Mouse (Mus musculus) olfactory bulb, adult 2 months (tissue): ENCODE results near the gene Coro7. TPM values are rescaled to one million over a fixed set of nuclear protein-coding genes. Genes with fewer than 3 reads are reported as not detected.

Source experiments
- H3K27ac ChIP-seq: fragments of 200-500 bp; 2 replicates; pipeline ENCODE4 v1.5.1; 2012; ENCODE audit warnings: low read depth, low read length; ENCODE audit not compliant: insufficient read depth
- H3K4me1 ChIP-seq: fragments of 200-500 bp; 2 replicates; pipeline ENCODE4 v1.6.1; 2012; ENCODE audit warnings: low read length; ENCODE audit not compliant: control insufficient read depth, insufficient read depth
- H3K4me3 ChIP-seq: fragments of 200-500 bp; 2 replicates; pipeline ENCODE4 v1.5.1; 2012; ENCODE audit warnings: mild to moderate bottlenecking, low read depth, low read length, moderate library complexity; ENCODE audit not compliant: insufficient read depth
- CTCF ChIP-seq: fragments of 200-500 bp; IDR thresholded peaks from 2 replicates; pipeline ENCODE4 v1.5.1; 2012; ENCODE audit warnings: low read depth, mild to moderate bottlenecking, low read length, moderate library complexity; ENCODE audit not compliant: insufficient read depth
- POLR2A ChIP-seq: fragments of 200-500 bp; IDR thresholded peaks from 2 replicates; pipeline ENCODE4 v1.6.1; 2012; ENCODE audit warnings: mild to moderate bottlenecking, low read depth, low read length, moderate library complexity; ENCODE audit not compliant: insufficient read depth
- WGBS: fragments of 180-500 bp; shearing (Covaris S2); methylation state at CpG from one replicate; pipeline ENCODE4 v1.1.7; 2018; 5-methylcytosine and 5-hydroxymethylcytosine counted together
- polyA plus RNA-seq: library from polyadenylated mRNA; stranded (reverse); fragments of >200 nt; gene quantifications from 2 replicates; pipeline ENCODE4 v1.2.4, GENCODE M21; 2012; ENCODE audit warnings: low replicate concordance; ENCODE audit not compliant: missing spikeins, insufficient read depth, insufficient read length

Coro7 gene
- polyA plus RNA-seq, 1 experiment = not detected

DNA sequence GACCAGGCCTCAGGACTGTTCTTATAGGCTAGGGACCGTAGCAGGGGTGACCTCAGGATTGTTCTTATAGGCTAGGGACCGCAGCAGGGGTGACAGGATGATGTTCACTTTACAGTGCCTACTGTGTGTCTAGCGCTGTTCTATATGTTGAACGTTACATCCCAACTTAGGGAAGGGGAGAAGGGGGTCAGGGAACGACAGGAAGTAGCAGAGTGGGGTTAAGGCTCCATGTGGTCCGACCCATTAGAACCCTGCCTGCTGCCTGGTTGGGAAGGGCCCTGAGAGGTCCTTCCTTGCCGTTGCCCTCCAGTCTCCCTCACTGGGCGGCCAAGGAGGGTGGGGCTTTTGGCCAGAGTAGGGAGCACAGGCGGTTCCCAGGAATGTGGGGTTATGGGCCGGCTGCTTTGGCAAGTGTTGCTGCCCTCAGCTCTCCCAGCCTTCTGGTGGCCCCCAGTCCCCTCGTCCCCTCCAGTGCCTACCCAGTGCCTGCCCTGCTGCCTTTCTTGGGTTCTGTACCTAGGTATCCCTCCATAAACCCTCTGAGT lies 75.2 kb downstream of the Coro7 start:
- Histone ChIP-seq H3K4me1 (peaks cover 32% of the 10 kb centered on the region), H3K4me3 (no peak overlapping the region)
- WGBS = 74% methylated on average over 11 of the region's 11 CpGs

GRCm38 (mm10) chr16:4603453-4603837 lies 76.1 kb downstream of the Coro7 start:
- H3K4me1 ChIP-seq = peaks cover 41% of the 10 kb centered on the region
- WGBS = 79% methylated on average over 1 of the region's 1 CpGs
- no peak overlapping the region for H3K27ac ChIP-seq
- no peak overlapping the region for H3K4me3 ChIP-seq
- TF ChIP-seq CTCF (no peak), POLR2A (no peak)

More for the DNA sequence above, 75.2 kb downstream of the Coro7 start:
- no peak overlapping the region for H3K27ac ChIP-seq
- TF ChIP-seq POLR2A (no peak), CTCF (no peak)

GRCm38 (mm10) chr16:4602766-4603452 lies 76.7 kb downstream of the Coro7 start:
- peaks cover 43% of the 10 kb centered on the region for H3K4me1 ChIP-seq
- H3K4me3 ChIP-seq = no peak overlapping the region
- TF ChIP-seq POLR2A = no peak
- no peak for TF ChIP-seq CTCF
- WGBS = 59% methylated on average over 7 of the region's 7 CpGs
- no peak overlapping the region for H3K27ac ChIP-seq

- Histone ChIP-seq H3K4me1 (peaks cover 44% of the 10 kb centered on the region), H3K4me3 (no peak overlapping the region), H3K27ac (no peak overlapping the region)
- WGBS = 34% methylated on average over 3 of the region's 3 CpGs
- TF ChIP-seq POLR2A (no peak), CTCF (no peak)
These were observed 77.4 kb downstream of the Coro7 start for GRCm38 (mm10) chr16:4602189-4602588.

GRCm38 (mm10) chr16:4600701-4601310 lies 78.8 kb downstream of the Coro7 start:
- 92% methylated on average over 9 of the region's 9 CpGs for WGBS
- H3K4me1 ChIP-seq = peaks cover 46% of the 10 kb centered on the region

GRCm38 (mm10) chr16:4599616-4600015 lies 80.0 kb downstream of the Coro7 start:
- TF ChIP-seq CTCF = no peak
- no peak for TF ChIP-seq POLR2A
- Histone ChIP-seq H3K27ac (no peak overlapping the region), H3K4me3 (no peak overlapping the region), H3K4me1 (peaks cover 50% of the 10 kb centered on the region)
- WGBS = 82% methylated on average over 3 of the region's 3 CpGs

More at GRCm38 (mm10) chr16:4600701-4601310, 78.8 kb downstream of the Coro7 start:
- no peak overlapping the region for H3K4me3 ChIP-seq
- H3K27ac ChIP-seq = no peak overlapping the region
- TF ChIP-seq CTCF = no peak
- TF ChIP-seq POLR2A = no peak

- no peak for TF ChIP-seq CTCF
- no peak for TF ChIP-seq POLR2A
- no peak overlapping the region for H3K27ac ChIP-seq
- WGBS = 34% methylated on average over 6 of the region's 6 CpGs
- H3K4me1 ChIP-seq = peaks cover 50% of the 10 kb centered on the region
- H3K4me3 ChIP-seq = no peak overlapping the region
These were observed 80.6 kb downstream of the Coro7 start for GRCm38 (mm10) chr16:4598891-4599543.

GRCm38 (mm10) chr16:4598041-4598440 lies 81.5 kb downstream of the Coro7 start:
- H3K4me3 ChIP-seq = no peak overlapping the region
- H3K4me1 ChIP-seq = peaks cover 48% of the 10 kb centered on the region
- TF ChIP-seq CTCF = no peak
- no peak for TF ChIP-seq POLR2A

GRCm38 (mm10) chr16:4597296-4597695 lies 82.3 kb downstream of the Coro7 start:
- TF ChIP-seq POLR2A (no peak), CTCF (no peak)
- no peak overlapping the region for H3K27ac ChIP-seq
- peaks cover 41% of the 10 kb centered on the region for H3K4me1 ChIP-seq
- H3K4me3 ChIP-seq = no peak overlapping the region
- 73% methylated on average over 7 of the region's 7 CpGs for WGBS

More at GRCm38 (mm10) chr16:4598041-4598440, 81.5 kb downstream of the Coro7 start:
- no peak overlapping the region for H3K27ac ChIP-seq
- WGBS = 87% methylated on average over 5 of the region's 5 CpGs
